Mouse (Mus musculus): ENCODE measurements around the gene Clmn. TPM values are rescaled to one million over a fixed set of nuclear protein-coding genes. Genes with fewer than 3 reads are reported as not detected.

Clmn gene
- polyA plus RNA-seq, 1 experiment from 2014 or later = 1.7 TPM

- no peak overlapping the region for H3K4me3 ChIP-seq
- H3K27ac ChIP-seq = no peak overlapping the region
- H3K27me3 ChIP-seq (replicated peaks) = no peaks in the 10 kb centered on the region
- H3K36me3 ChIP-seq (replicated peaks) = no peaks in the 10 kb centered on the region
- no peak overlapping the region for H3K9ac ChIP-seq
- no peak overlapping the region for H3K4me2 ChIP-seq
- H3K4me1 ChIP-seq = no peaks in the 10 kb centered on the region
- ATAC-seq (replicated peaks) = no peak
- H3K9me3 ChIP-seq = no peaks in the 10 kb centered on the region
- 93% methylated on average over 6 of the region's 6 CpGs for WGBS
Measured at GRCm38 (mm10) chr12:104871987-104872386, 7.1 kb upstream of the Clmn start.

DNA sequence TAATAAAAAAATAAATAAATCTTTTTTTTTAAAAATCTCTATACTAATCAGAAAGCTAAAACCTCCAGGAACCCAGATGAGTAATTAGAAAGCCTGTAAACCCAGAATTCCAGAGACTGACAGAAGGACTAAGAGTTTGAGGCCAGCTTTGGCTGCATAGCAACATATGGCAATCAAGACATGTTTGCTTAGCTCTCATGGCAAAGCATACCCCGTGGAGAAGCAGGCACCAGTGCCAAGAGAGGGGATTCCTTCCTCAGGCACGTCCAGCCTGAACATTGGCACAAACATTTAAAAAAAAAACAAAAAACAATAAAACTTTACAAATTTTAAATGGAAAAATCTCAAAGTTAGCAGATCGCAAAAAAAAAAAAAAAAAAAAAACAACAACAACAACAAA lies 4.9 kb upstream of the Clmn start:
- peaks cover 7% of the 10 kb centered on the region for H3K4me1 ChIP-seq
- no peak overlapping the region for H3K27ac ChIP-seq
- WGBS = 82% methylated on average over 3 of the region's 3 CpGs
- no peak overlapping the region for H3K9ac ChIP-seq
- no peaks in the 10 kb centered on the region for H3K36me3 ChIP-seq (replicated peaks)
- no peak overlapping the region for H3K4me2 ChIP-seq
- no peak overlapping the region for H3K4me3 ChIP-seq
- no peak for ATAC-seq (replicated peaks)
- no peaks in the 10 kb centered on the region for H3K9me3 ChIP-seq
- H3K27me3 ChIP-seq (replicated peaks) = no peaks in the 10 kb centered on the region

GRCm38 (mm10) chr12:104868430-104868829 lies 3.6 kb upstream of the Clmn start:
- Histone ChIP-seq H3K4me1 (peaks cover 13% of the 10 kb centered on the region), H3K4me2 (no peak overlapping the region), H3K27me3 (replicated peaks) (no peaks in the 10 kb centered on the region), H3K4me3 (no peak overlapping the region), H3K36me3 (replicated peaks) (no peaks in the 10 kb centered on the region), H3K27ac (no peak overlapping the region), H3K9ac (no peak overlapping the region), H3K9me3 (no peaks in the 10 kb centered on the region)
- ATAC-seq (replicated peaks) = no peak
- WGBS = 91% methylated on average over 3 of the region's 3 CpGs

DNA sequence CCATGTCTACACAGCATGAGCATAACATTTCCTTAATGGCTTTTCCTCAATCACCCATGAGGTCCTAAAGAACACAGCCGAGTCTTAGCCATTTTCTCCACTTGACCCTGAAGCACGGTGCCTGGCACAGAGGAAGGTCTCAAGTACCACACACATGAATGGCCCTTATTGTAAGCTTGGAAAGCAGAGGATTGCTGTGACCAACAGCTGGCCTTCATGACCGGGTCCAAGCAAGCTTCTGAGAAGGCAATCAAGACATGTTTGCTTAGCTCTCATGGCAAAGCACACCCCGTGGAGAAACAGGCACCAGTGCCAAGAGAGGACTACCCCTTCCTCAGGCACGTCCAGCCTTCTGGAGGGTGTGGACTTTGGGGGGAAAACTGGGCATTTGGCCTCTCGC lies 3.0 kb upstream of the Clmn start:
- Histone ChIP-seq H3K36me3 (replicated peaks) (no peaks in the 10 kb centered on the region), H3K9ac (no peak overlapping the region), H3K27me3 (replicated peaks) (no peaks in the 10 kb centered on the region), H3K4me3 (no peak overlapping the region), H3K27ac (no peak overlapping the region), H3K4me2 (no peak overlapping the region), H3K4me1 (peaks cover 13% of the 10 kb centered on the region), H3K9me3 (no peaks in the 10 kb centered on the region)
- no peak for ATAC-seq (replicated peaks)
- WGBS = 79% methylated on average over 6 of the region's 6 CpGs

GRCm38 (mm10) chr12:104865166-104865535 lies 275 bp upstream of the Clmn start:
- H3K4me3 ChIP-seq = peak overlapping the region; percentile 90

DNA sequence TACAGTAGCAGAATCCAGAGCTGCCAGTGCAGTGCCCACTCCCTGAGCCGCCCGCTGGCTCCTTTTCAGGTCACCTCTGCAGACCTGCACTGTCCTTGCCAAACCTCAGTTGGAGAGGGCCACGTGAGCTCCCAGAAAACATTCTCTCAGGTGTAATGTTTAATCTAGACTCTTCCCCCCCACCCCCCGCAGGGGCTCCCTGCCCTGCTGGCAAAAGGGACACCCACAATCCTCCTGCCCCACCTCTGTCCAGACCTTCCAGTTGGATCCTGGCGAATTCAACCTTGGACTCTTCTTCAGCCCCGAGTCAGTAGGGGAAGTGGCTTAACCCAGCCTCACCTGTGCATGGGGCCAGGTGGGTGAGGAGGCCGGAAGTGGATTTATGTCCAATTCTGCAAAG lies 1.2 kb downstream of the Clmn start:
- Histone ChIP-seq H3K27ac (no peak overlapping the region), H3K4me1 (peaks cover 16% of the 10 kb centered on the region), H3K27me3 (replicated peaks) (no peaks in the 10 kb centered on the region), H3K4me2 (peak overlapping the region; percentile 1; the same call in 1 of the 2 replicates), H3K36me3 (replicated peaks) (no peaks in the 10 kb centered on the region), H3K9ac (no peak overlapping the region), H3K4me3 (no peak overlapping the region), H3K9me3 (no peaks in the 10 kb centered on the region)
- WGBS = 85% methylated on average over 7 of the region's 7 CpGs
- no peak for ATAC-seq (replicated peaks)

More at GRCm38 (mm10) chr12:104865166-104865535, 275 bp upstream of the Clmn start:
- H3K4me2 ChIP-seq = peak overlapping the region; percentile 95
- H3K4me1 ChIP-seq = peaks cover 13% of the 10 kb centered on the region
- H3K27me3 ChIP-seq (replicated peaks) = no peaks in the 10 kb centered on the region
- H3K27ac ChIP-seq = no peak overlapping the region; the same call in 1 of the 2 replicates
- peak overlapping the region; percentile 89 for H3K9ac ChIP-seq
- H3K36me3 ChIP-seq (replicated peaks) = no peaks in the 10 kb centered on the region
- H3K9me3 ChIP-seq = no peaks in the 10 kb centered on the region
- peak; percentile 81 for ATAC-seq (replicated peaks)
- WGBS = 0% methylated on average over 6 of the region's 10 CpGs

DNA sequence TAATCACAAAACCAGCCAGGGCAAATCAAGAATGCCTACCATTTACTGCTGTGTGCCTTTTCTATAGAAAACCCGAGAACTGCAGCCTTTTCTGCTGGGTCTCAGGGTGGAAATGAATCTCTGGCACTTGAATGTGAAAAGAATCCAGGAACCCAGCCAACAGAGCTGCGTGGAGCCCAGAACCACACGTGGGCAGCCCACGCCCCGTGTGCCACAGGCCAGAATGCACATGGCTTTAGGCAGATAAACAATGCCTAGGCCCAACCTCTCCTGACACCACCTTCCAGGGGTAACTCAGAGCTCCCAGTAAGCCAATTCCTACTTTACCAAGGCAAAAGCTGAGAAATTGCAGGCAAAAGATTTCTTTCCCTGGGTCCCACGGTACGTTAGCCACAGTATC lies 5.7 kb downstream of the Clmn start:
- Histone ChIP-seq H3K9ac (no peak overlapping the region), H3K36me3 (replicated peaks) (no peaks in the 10 kb centered on the region), H3K9me3 (no peaks in the 10 kb centered on the region), H3K27me3 (replicated peaks) (no peaks in the 10 kb centered on the region), H3K4me2 (no peak overlapping the region), H3K27ac (peak overlapping the region; percentile 46), H3K4me3 (no peak overlapping the region), H3K4me1 (peaks cover 6% of the 10 kb centered on the region)
- WGBS = 71% methylated on average over 7 of the region's 7 CpGs
- no peak for ATAC-seq (replicated peaks)

DNA sequence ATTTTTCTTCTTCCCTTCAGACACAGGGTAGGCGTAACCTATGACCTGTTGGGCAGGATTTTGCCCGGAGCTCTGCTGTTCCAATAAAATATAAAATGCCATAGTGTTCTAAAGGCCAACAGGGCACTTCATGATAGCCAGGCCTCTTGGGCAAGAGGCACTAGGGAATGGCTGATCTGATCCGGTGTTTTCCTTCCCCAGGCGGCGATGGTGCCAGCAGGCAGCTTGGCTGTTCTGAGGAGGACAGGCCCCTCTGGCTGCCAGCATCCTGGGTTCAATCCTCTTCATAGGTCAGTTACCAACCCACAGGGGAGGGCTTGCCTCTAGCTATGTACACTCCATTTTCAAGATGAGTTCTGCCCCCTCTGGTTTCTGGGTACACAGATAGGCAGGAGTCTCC lies 6.1 kb downstream of the Clmn start:
- whole genome bisulfite sequencing = 62% methylated on average over 5 of the region's 5 CpGs
- Histone ChIP-seq H3K36me3 (replicated peaks) (no peaks in the 10 kb centered on the region), H3K9ac (no peak overlapping the region), H3K4me3 (no peak overlapping the region), H3K4me1 (peaks cover 6% of the 10 kb centered on the region), H3K4me2 (no peak overlapping the region), H3K9me3 (no peaks in the 10 kb centered on the region), H3K27me3 (replicated peaks) (no peaks in the 10 kb centered on the region), H3K27ac (peak overlapping the region; percentile 46)
- no peak for ATAC-seq (replicated peaks)

- no peaks in the 10 kb centered on the region for H3K36me3 ChIP-seq (replicated peaks)
- no peak overlapping the region for H3K4me2 ChIP-seq
- H3K9ac ChIP-seq = no peak overlapping the region
- no peak overlapping the region for H3K4me3 ChIP-seq
- 85% methylated on average over 10 of the region's 10 CpGs for WGBS
- H3K27me3 ChIP-seq (replicated peaks) = no peaks in the 10 kb centered on the region
- peaks cover 6% of the 10 kb centered on the region for H3K4me1 ChIP-seq
- H3K27ac ChIP-seq = no peak overlapping the region
- no peaks in the 10 kb centered on the region for H3K9me3 ChIP-seq
- no peak for ATAC-seq (replicated peaks)
Measured at GRCm38 (mm10) chr12:104857614-104858013, 7.3 kb downstream of the Clmn start.

DNA sequence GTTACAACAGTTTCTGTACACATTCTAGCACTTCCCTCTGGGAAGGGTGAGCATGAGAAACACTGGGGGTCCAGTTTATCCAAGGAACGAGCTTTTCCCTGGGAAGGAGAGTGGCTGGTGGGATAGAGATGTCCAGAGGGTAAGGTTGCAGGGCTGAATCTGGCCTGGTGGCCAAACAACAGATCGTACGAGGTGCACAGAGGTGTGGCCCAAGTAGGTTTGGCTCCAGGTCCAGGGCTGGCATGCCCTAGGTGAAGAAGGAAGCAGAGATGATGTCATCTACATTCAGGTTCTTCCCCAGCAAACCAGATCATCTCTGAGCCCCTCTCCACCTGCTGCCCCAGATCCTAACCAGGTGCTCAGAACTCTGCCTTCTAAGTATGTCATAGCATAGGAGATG lies 8.3 kb downstream of the Clmn start:
- H3K9ac ChIP-seq = no peak overlapping the region
- no peak for ATAC-seq (replicated peaks)
- H3K27me3 ChIP-seq (replicated peaks) = no peaks in the 10 kb centered on the region
- H3K4me3 ChIP-seq = no peak overlapping the region
- H3K4me2 ChIP-seq = no peak overlapping the region
- H3K27ac ChIP-seq = no peak overlapping the region
- H3K36me3 ChIP-seq (replicated peaks) = no peaks in the 10 kb centered on the region
- peaks cover 9% of the 10 kb centered on the region for H3K4me1 ChIP-seq
- 74% methylated on average over 3 of the region's 3 CpGs for WGBS
- H3K9me3 ChIP-seq = no peaks in the 10 kb centered on the region

DNA sequence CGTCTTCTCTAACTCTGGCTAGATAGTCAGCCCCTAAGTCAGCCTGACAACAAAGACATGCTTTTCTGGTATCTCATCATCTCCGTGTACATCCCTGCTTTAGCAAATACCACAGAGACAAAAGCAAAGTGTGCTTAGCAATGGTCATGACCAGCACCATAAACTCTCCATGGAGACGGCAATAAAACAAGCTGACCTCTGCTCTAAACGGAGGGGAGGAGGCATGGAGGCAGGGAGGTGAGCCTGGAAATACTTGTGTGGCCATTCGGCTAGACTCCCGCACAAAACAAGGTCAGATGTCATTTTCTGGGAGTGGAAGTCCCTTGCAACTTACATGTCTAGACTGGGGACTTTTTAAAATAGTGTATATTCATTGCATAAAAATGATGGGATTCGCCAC lies 9.3 kb downstream of the Clmn start:
- no peaks in the 10 kb centered on the region for H3K27me3 ChIP-seq (replicated peaks)
- ATAC-seq (replicated peaks) = no peak
- WGBS = 74% methylated on average over 7 of the region's 7 CpGs
- peaks cover 9% of the 10 kb centered on the region for H3K4me1 ChIP-seq
- no peak overlapping the region for H3K9ac ChIP-seq
- no peak overlapping the region for H3K4me2 ChIP-seq
- H3K9me3 ChIP-seq = no peaks in the 10 kb centered on the region
- H3K27ac ChIP-seq = no peak overlapping the region
- no peaks in the 10 kb centered on the region for H3K36me3 ChIP-seq (replicated peaks)
- H3K4me3 ChIP-seq = no peak overlapping the region

- Histone ChIP-seq H3K9ac (no peak overlapping the region), H3K27ac (no peak overlapping the region), H3K4me1 (peaks cover 9% of the 10 kb centered on the region), H3K9me3 (no peaks in the 10 kb centered on the region), H3K27me3 (replicated peaks) (no peaks in the 10 kb centered on the region), H3K4me2 (no peak overlapping the region), H3K36me3 (replicated peaks) (no peaks in the 10 kb centered on the region), H3K4me3 (no peak overlapping the region)
- no peak for ATAC-seq (replicated peaks)
- WGBS = 93% methylated on average over 2 of the region's 2 CpGs
Measured at GRCm38 (mm10) chr12:104854826-104855225, 10.1 kb downstream of the Clmn start.

DNA sequence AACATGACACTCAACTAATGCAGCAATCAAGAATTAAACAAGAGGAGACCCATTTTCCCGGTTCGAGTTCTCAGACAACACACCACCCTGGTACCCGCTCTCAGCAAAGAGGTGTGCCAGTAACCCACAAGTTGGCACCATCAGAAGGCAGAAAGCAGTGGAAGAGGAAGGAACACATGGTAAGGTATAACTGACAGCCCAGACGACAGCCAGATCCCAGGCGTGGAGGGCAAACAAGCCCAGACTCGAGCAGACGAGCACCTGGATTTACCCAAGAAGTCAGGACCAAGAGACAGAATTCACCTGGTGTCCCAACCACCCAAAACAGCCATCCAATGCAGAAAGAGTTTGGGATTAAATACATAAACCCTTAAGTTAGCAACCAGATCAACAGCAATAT lies 11.5 kb downstream of the Clmn start:
- WGBS = 93% methylated on average over 7 of the region's 7 CpGs
- Histone ChIP-seq H3K9ac (no peak overlapping the region), H3K27ac (no peak overlapping the region), H3K4me2 (no peak overlapping the region), H3K36me3 (replicated peaks) (no peaks in the 10 kb centered on the region), H3K27me3 (replicated peaks) (no peaks in the 10 kb centered on the region), H3K4me1 (peaks cover 3% of the 10 kb centered on the region; the same call in 1 of the 2 replicates), H3K9me3 (no peaks in the 10 kb centered on the region), H3K4me3 (no peak overlapping the region)
- ATAC-seq (replicated peaks) = no peak
